Mouse (Mus musculus): ENCODE measurements around the gene Odf3l2.

- TF ChIP-seq CTCF (IDR thresholded peaks at IDR 0.05) = peak; percentile 92
- TF ChIP-seq EP300 (IDR thresholded peaks at IDR 0.05) = no peak
Observed at GRCm38 (mm10) chr10:79594872-79595589, 50.5 kb downstream of the Odf3l2 start.

Data from lung, postnatal 0 days (tissue).